Mouse (Mus musculus): ENCODE measurements around the gene Igfbp2. TPM values are rescaled to one million over a fixed set of nuclear protein-coding genes. Genes with fewer than 3 reads are reported as not detected.
A peak's percentile ranks its signal among the peaks of the same experiment; 100 is the strongest.

The Igfbp2 gene
- 328 and 384 TPM in 2 replicates for polyA plus RNA-seq (2012; rRNA removed)

GRCm38 (mm10) chr1:72823751-72824706 lies at the start of gene Igfbp2:
Gene Igfbp2 (plus strand): TSS chr1:72824503.
- TF ChIP-seq POLR2A (IDR thresholded peaks at IDR 0.05; ENCODE audit: borderline replicate concordance, extremely low read depth, insufficient read depth, insufficient read length, poor library complexity, severe bottlenecking) (peak; percentile 21; the same call in 1 of the 2 replicates), CTCF (IDR thresholded peaks at IDR 0.05; ENCODE audit: borderline replicate concordance, extremely low read depth, insufficient read depth, insufficient read length) (no peak)
- peak; percentile 94 for DNase-seq (ENCODE audit: low read depth)

GRCm38 (mm10) chr1:72778789-72779188 lies 45.5 kb upstream of the Igfbp2 start:
- peak; percentile 24 for DNase-seq (ENCODE audit: low read depth)
- TF ChIP-seq POLR2A (IDR thresholded peaks at IDR 0.05; ENCODE audit: borderline replicate concordance, extremely low read depth, insufficient read depth, insufficient read length, poor library complexity, severe bottlenecking) (no peak), CTCF (IDR thresholded peaks at IDR 0.05; ENCODE audit: borderline replicate concordance, extremely low read depth, insufficient read depth, insufficient read length) (no peak)

- DNase-seq (ENCODE audit: low read depth), result peak; percentile 28
- TF ChIP-seq POLR2A (IDR thresholded peaks at IDR 0.05; ENCODE audit: borderline replicate concordance, extremely low read depth, insufficient read depth, insufficient read length, poor library complexity, severe bottlenecking) (no peak), CTCF (IDR thresholded peaks at IDR 0.05; ENCODE audit: borderline replicate concordance, extremely low read depth, insufficient read depth, insufficient read length) (no peak)
These were observed 43.6 kb upstream of the Igfbp2 start for GRCm38 (mm10) chr1:72780720-72781119.

GRCm38 (mm10) chr1:72783341-72783740 lies 41.0 kb upstream of the Igfbp2 start:
- TF ChIP-seq POLR2A (IDR thresholded peaks at IDR 0.05; ENCODE audit: borderline replicate concordance, extremely low read depth, insufficient read depth, insufficient read length, poor library complexity, severe bottlenecking) (no peak), CTCF (IDR thresholded peaks at IDR 0.05; ENCODE audit: borderline replicate concordance, extremely low read depth, insufficient read depth, insufficient read length) (no peak)
- DNase-seq (ENCODE audit: low read depth), result no peak

- no peak for TF ChIP-seq CTCF (IDR thresholded peaks at IDR 0.05; ENCODE audit: borderline replicate concordance, extremely low read depth, insufficient read depth, insufficient read length)
- no peak for TF ChIP-seq POLR2A (IDR thresholded peaks at IDR 0.05; ENCODE audit: borderline replicate concordance, extremely low read depth, insufficient read depth, insufficient read length, poor library complexity, severe bottlenecking)
- no peak for DNase-seq (ENCODE audit: low read depth)
These were observed 40.3 kb upstream of the Igfbp2 start for GRCm38 (mm10) chr1:72784018-72784417.

GRCm38 (mm10) chr1:72790670-72791069 lies 33.6 kb upstream of the Igfbp2 start:
- TF ChIP-seq CTCF (IDR thresholded peaks at IDR 0.05; ENCODE audit: borderline replicate concordance, extremely low read depth, insufficient read depth, insufficient read length), result no peak
- DNase-seq (ENCODE audit: low read depth), result no peak

- TF ChIP-seq CTCF (IDR thresholded peaks at IDR 0.05; ENCODE audit: borderline replicate concordance, extremely low read depth, insufficient read depth, insufficient read length) (no peak), POLR2A (IDR thresholded peaks at IDR 0.05; ENCODE audit: borderline replicate concordance, extremely low read depth, insufficient read depth, insufficient read length, poor library complexity, severe bottlenecking) (no peak)
- no peak for DNase-seq (ENCODE audit: low read depth)
These were observed 32.6 kb upstream of the Igfbp2 start for GRCm38 (mm10) chr1:72791743-72792142.

GRCm38 (mm10) chr1:72792262-72792661 lies 32.0 kb upstream of the Igfbp2 start:
- DNase-seq (ENCODE audit: low read depth), result peak; percentile 52
- TF ChIP-seq CTCF (IDR thresholded peaks at IDR 0.05; ENCODE audit: borderline replicate concordance, extremely low read depth, insufficient read depth, insufficient read length), result no peak
- no peak for TF ChIP-seq POLR2A (IDR thresholded peaks at IDR 0.05; ENCODE audit: borderline replicate concordance, extremely low read depth, insufficient read depth, insufficient read length, poor library complexity, severe bottlenecking)

GRCm38 (mm10) chr1:72793230-72793629 lies 31.1 kb upstream of the Igfbp2 start:
- TF ChIP-seq POLR2A (IDR thresholded peaks at IDR 0.05; ENCODE audit: borderline replicate concordance, extremely low read depth, insufficient read depth, insufficient read length, poor library complexity, severe bottlenecking), result no peak
- TF ChIP-seq CTCF (IDR thresholded peaks at IDR 0.05; ENCODE audit: borderline replicate concordance, extremely low read depth, insufficient read depth, insufficient read length), result no peak
- DNase-seq (ENCODE audit: low read depth), result no peak

- TF ChIP-seq CTCF (IDR thresholded peaks at IDR 0.05; ENCODE audit: borderline replicate concordance, extremely low read depth, insufficient read depth, insufficient read length), result no peak
- no peak for TF ChIP-seq POLR2A (IDR thresholded peaks at IDR 0.05; ENCODE audit: borderline replicate concordance, extremely low read depth, insufficient read depth, insufficient read length, poor library complexity, severe bottlenecking)
- no peak for DNase-seq (ENCODE audit: low read depth)
These were observed 28.2 kb upstream of the Igfbp2 start for GRCm38 (mm10) chr1:72796128-72796527.

GRCm38 (mm10) chr1:72797102-72797665 lies 27.1 kb upstream of the Igfbp2 start:
- TF ChIP-seq CTCF (IDR thresholded peaks at IDR 0.05; ENCODE audit: borderline replicate concordance, extremely low read depth, insufficient read depth, insufficient read length) (no peak), POLR2A (IDR thresholded peaks at IDR 0.05; ENCODE audit: borderline replicate concordance, extremely low read depth, insufficient read depth, insufficient read length, poor library complexity, severe bottlenecking) (no peak)
- DNase-seq (ENCODE audit: low read depth), result no peak

Data from brain, embryonic 14.5 days (tissue).